8 mouse cellular contexts compared by ENCODE assay signal in the genomic region with DNA sequence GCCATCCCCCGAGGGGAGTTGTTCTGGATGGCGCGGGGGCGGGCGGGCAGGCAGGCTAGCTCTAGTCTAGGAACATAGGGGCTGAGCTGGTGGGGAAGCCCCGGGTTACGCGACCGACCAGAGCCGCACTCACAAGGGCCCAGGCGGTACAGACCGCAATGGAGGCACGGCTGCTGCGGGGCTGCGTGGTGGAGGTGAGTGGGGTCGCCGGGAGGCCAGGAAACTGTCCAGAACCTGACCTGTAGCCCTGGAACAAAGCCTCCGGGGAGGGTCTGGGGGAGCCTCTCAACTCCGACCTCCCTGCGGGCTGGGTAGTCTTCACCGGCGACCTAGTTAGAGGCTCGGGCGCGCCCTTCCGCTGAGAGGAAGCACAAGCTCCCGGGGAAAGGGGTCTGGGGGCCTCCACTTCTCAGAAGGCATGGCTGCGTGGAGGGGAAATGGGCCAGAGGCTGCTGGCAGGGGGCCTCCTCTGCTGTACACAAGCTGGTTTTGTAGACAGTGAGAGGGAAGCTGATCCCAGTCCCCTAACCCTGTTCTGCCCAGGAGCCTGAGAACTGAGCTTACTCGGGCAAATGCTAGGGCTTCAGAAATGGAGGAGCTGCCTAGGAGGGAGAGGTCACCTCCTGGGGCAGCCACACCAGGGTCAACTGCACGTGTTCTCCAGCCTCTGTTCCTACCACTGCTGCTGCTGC. TPM values are rescaled to one million over a fixed set of nuclear protein-coding genes. Genes with fewer than 3 reads are reported as not detected.
A peak's percentile ranks its signal among the peaks of the same experiment; 100 is the strongest.
DNase-seq lines count a peak whose midpoint lies in the region; ATAC-seq and TF ChIP-seq lines count a peak whose summit lies in the region.

A gene (plus strand): TSS at position 14 of the 692 bp plus-strand sequence.

- H3K36me3 ChIP-seq in forebrain, embryonic 10.5 days (replicated peaks) = peaks cover 32% of the 10 kb centered on the region
- peaks cover 18% of the 10 kb centered on the region; the same call in 1 of the 2 replicates for H3K36me3 ChIP-seq in forebrain, embryonic 14.5 days (ENCODE audit: control insufficient read depth, insufficient read depth, low read length)
- peaks cover 18% of the 10 kb centered on the region for H3K36me3 ChIP-seq in heart, embryonic 16.5 days (ENCODE audit: control insufficient read depth, insufficient read depth)
- H3K36me3 ChIP-seq in liver, embryonic 14.5 days (replicated peaks; ENCODE audit: control insufficient read depth, insufficient read depth, low read depth) = peaks cover 9% of the 10 kb centered on the region
- peaks cover 7% of the 10 kb centered on the region; the same call in 1 of the 2 replicates for H3K36me3 ChIP-seq in stomach, embryonic 16.5 days (ENCODE audit: control insufficient read depth, insufficient read depth, low read length)

- no peak within 1 kb of the TSS for H3K4me2 ChIP-seq in forebrain, embryonic 14.5 days (ENCODE audit: low read length)
- peak within 1 kb of the TSS; percentile 60 for H3K4me2 ChIP-seq in heart, embryonic 16.5 days (ENCODE audit: low read depth, low read length)
- peak within 1 kb of the TSS; percentile 30 for H3K4me2 ChIP-seq in liver, embryonic 14.5 days (ENCODE audit: low read depth)
- peak within 1 kb of the TSS; percentile 16 for H3K4me2 ChIP-seq in stomach, embryonic 16.5 days (ENCODE audit: low read depth, low read length)

- ATAC-seq in forebrain, embryonic 14.5 days = no peak
- ATAC-seq in heart, embryonic 16.5 days (replicated peaks; ENCODE audit: extremely low read depth, insufficient read depth, low FRiP score) = no peak
- no peak for ATAC-seq in liver, embryonic 14.5 days (ENCODE audit: insufficient read depth)
- no peak for ATAC-seq in stomach, embryonic 16.5 days (ENCODE audit: insufficient read depth, low FRiP score)

- DNase-seq in forebrain, embryonic 10.5 days (ENCODE audit: extremely low spot score, low spot score) = no peak
- DNase-seq in forebrain, embryonic 14.5 days (ENCODE audit: low spot score) = no peak
- DNase-seq in B cell, adult 2 months = peak; percentile 39 to 44
- no peak for DNase-seq in liver, embryonic 14.5 days (ENCODE audit: low read depth in 3 of 3, low spot score in 3 of 3)
- no peak for DNase-seq in cerebellum, adult 9-10 months
- no peak for DNase-seq in left cerebral cortex, adult 9 months (ENCODE audit: low spot score in 2 of 2)

- TF ChIP-seq CTCF in liver, embryonic 14.5 days (IDR thresholded peaks at IDR 0.05; ENCODE audit: low read depth) = no peak

- WGBS in forebrain, embryonic 10.5 days = 2% methylated on average over 30 of the region's 30 CpGs
- 2% methylated on average over 29 of the region's 30 CpGs for WGBS in forebrain, embryonic 14.5 days
- WGBS in heart, embryonic 16.5 days = 7% methylated on average over 30 of the region's 30 CpGs
- under 1% methylated on average over 30 of the region's 30 CpGs for WGBS in liver, embryonic 14.5 days (ENCODE audit: insufficient replicate concordance)
- WGBS in stomach, embryonic 16.5 days = 9% methylated on average over 30 of the region's 30 CpGs

- H3K27me3 ChIP-seq in forebrain, embryonic 10.5 days (ENCODE audit: poor library complexity, severe bottlenecking) = peaks cover 92% of the 10 kb centered on the region
- peaks cover 61% of the 10 kb centered on the region for H3K27me3 ChIP-seq in forebrain, embryonic 14.5 days (replicated peaks; ENCODE audit: control insufficient read depth, insufficient read depth, low read length)
- H3K27me3 ChIP-seq in heart, embryonic 16.5 days (ENCODE audit: control insufficient read depth, insufficient read depth, low read length) = peaks cover 58% of the 10 kb centered on the region
- H3K27me3 ChIP-seq in liver, embryonic 14.5 days (ENCODE audit: control insufficient read depth, insufficient read depth, low read length) = peaks cover 54% of the 10 kb centered on the region
- peaks cover 33% of the 10 kb centered on the region for H3K27me3 ChIP-seq in stomach, embryonic 16.5 days (ENCODE audit: control insufficient read depth, insufficient read depth, low read length)

- peak within 1 kb of the TSS; percentile 35 for H3K4me3 ChIP-seq in forebrain, embryonic 10.5 days
- no peak within 1 kb of the TSS for H3K4me3 ChIP-seq in forebrain, embryonic 14.5 days (ENCODE audit: low read depth, low read length)
- H3K4me3 ChIP-seq in heart, embryonic 16.5 days (ENCODE audit: low read length) = peak within 1 kb of the TSS; percentile 1
- H3K4me3 ChIP-seq in liver, embryonic 14.5 days (ENCODE audit: insufficient read depth in 1 of 2, low read depth in 2 of 2, low read length in 2 of 2) = no peak within 1 kb of the TSS
- H3K4me3 ChIP-seq in stomach, embryonic 16.5 days (replicated peaks; ENCODE audit: low read length) = peak within 1 kb of the TSS; percentile 15; the same call in 1 of the 2 replicates

- no peak within 1 kb of the TSS for H3K9ac ChIP-seq in forebrain, embryonic 14.5 days (ENCODE audit: low read length)
- peak within 1 kb of the TSS; percentile 59; the same call in 1 of the 2 replicates for H3K9ac ChIP-seq in heart, embryonic 16.5 days (ENCODE audit: low read length)
- no peak within 1 kb of the TSS for H3K9ac ChIP-seq in liver, embryonic 14.5 days (replicated peaks)
- peak within 1 kb of the TSS; percentile 53; the same call in 1 of the 2 replicates for H3K9ac ChIP-seq in stomach, embryonic 16.5 days (ENCODE audit: low read length)

- no peaks in the 10 kb centered on the region for H3K9me3 ChIP-seq in forebrain, embryonic 10.5 days
- H3K9me3 ChIP-seq in forebrain, embryonic 14.5 days (replicated peaks; ENCODE audit: control insufficient read depth, low read length) = no peaks in the 10 kb centered on the region
- no peaks in the 10 kb centered on the region for H3K9me3 ChIP-seq in heart, embryonic 16.5 days (replicated peaks; ENCODE audit: control insufficient read depth, low read length)
- H3K9me3 ChIP-seq in liver, embryonic 14.5 days (ENCODE audit: control insufficient read depth, low read length) = no peaks in the 10 kb centered on the region
- no peaks in the 10 kb centered on the region for H3K9me3 ChIP-seq in stomach, embryonic 16.5 days (replicated peaks; ENCODE audit: control insufficient read depth, low read length)

- peak within 1 kb of the TSS; percentile 12; the same call in 1 of the 2 replicates for H3K27ac ChIP-seq in forebrain, embryonic 10.5 days
- H3K27ac ChIP-seq in forebrain, embryonic 14.5 days (ENCODE audit: low read depth, low read length) = no peak within 1 kb of the TSS
- H3K27ac ChIP-seq in heart, embryonic 16.5 days (ENCODE audit: low read length) = no peak within 1 kb of the TSS
- H3K27ac ChIP-seq in liver, embryonic 14.5 days = no peak within 1 kb of the TSS
- no peak within 1 kb of the TSS for H3K27ac ChIP-seq in stomach, embryonic 16.5 days (ENCODE audit: low read length)

- TF ChIP-seq EP300 in liver, embryonic 14.5 days (IDR thresholded peaks at IDR 0.05; ENCODE audit: low read depth) = no peak

- H3K4me1 ChIP-seq in forebrain, embryonic 10.5 days = peaks cover 52% of the 10 kb centered on the region
- H3K4me1 ChIP-seq in forebrain, embryonic 14.5 days (ENCODE audit: control insufficient read depth, insufficient read depth, low read length) = no peaks in the 10 kb centered on the region; the same call in 1 of the 2 replicates
- H3K4me1 ChIP-seq in heart, embryonic 16.5 days (ENCODE audit: control insufficient read depth, insufficient read depth, low read length) = peaks cover 21% of the 10 kb centered on the region
- peaks cover 6% of the 10 kb centered on the region in 2 experiments for H3K4me1 ChIP-seq in liver, embryonic 14.5 days (replicated peaks; ENCODE audit: control insufficient read depth in 2 of 2, insufficient read depth in 2 of 2, low read length in 1 of 2)
- peaks cover 37% of the 10 kb centered on the region for H3K4me1 ChIP-seq in stomach, embryonic 16.5 days (ENCODE audit: control insufficient read depth, insufficient read depth, low read length)

RNA-seq across cellular contexts. Expression of the gene that starts here (rescaled TPM):
- 0.72 and 0.96 TPM in 2 replicates for polyA plus RNA-seq in forebrain, embryonic 10.5 days (2016; fragmentation: Nextera tagmentation; extraction: Ambion mirVana)
- polyA plus RNA-seq in forebrain, embryonic 14.5 days (2014; fragmentation: Nextera tagmentation; extraction: Ambion mirVana) = 0.62 and 1.3 TPM in 2 replicates
- 0.77 and 1.4 TPM in 2 replicates for polyA plus RNA-seq in heart, embryonic 16.5 days (2015; fragmentation: Nextera tagmentation; extraction: Ambion mirVana)
- 0.68 and 0.93 TPM in 2 replicates for polyA plus RNA-seq in liver, embryonic 14.5 days (2012; rRNA removed)
- polyA plus RNA-seq in liver, embryonic 14.5 days (2014; fragmentation: Nextera tagmentation; extraction: Ambion mirVana) = 0.15 and 0.16 TPM in 2 replicates
- polyA plus RNA-seq in stomach, embryonic 16.5 days (2015; fragmentation: Nextera tagmentation; extraction: Ambion mirVana) = 1.5 and 2.1 TPM in 2 replicates

Comparison
In these comparisons a context has a peak if more than half of its experiments do, and no peak if none do; other contexts are left out.
1. H3K4me3 ChIP-seq: peak in forebrain, embryonic 10.5 days (single experiment), heart, embryonic 16.5 days (single experiment) and stomach, embryonic 16.5 days (single experiment); none in forebrain, embryonic 14.5 days (single experiment) and liver, embryonic 14.5 days (0 of 2).
2. DNase-seq: peak in B cell, adult 2 months (2 of 2); none in forebrain, embryonic 10.5 days (single experiment), forebrain, embryonic 14.5 days (single experiment), liver, embryonic 14.5 days (0 of 3), cerebellum, adult 9-10 months (single experiment) and left cerebral cortex, adult 9 months (0 of 2).
3. H3K9ac ChIP-seq: peak in heart, embryonic 16.5 days (single experiment) and stomach, embryonic 16.5 days (single experiment); none in forebrain, embryonic 14.5 days (single experiment) and liver, embryonic 14.5 days (single experiment).